ENCODE assay signal across 17 mouse cellular contexts in the genomic region with DNA sequence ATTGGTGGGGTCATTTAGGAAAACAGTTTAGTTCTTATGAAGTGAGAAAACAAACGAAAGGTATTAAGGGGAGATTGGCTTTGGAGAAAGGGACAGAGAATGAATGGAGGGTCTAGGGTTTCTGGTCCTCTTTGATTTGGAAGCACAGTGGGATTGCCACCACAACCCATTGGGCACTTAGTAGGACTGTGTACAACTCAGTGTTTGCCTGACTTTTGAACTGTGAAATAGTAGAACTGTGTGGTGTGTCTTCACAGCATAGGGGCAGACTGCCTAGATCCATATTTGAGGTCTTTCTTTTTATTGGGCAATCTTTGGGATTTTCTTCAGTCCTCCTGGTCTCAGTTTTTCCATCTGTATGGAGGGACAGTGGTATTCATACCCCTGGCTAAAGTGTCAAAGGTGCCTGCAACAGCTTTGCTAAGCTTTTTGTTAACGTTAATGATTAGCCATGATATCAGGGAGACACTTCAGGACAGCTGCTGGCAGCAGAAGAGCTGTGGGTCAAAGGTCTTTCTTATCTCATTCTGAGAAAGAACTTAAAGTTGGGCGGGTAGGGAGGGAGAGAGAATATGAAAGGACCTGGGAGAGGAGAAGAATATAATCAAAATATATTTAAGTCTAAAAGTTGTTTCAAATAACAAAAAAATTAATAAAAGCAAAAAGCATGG. TPM values are rescaled to one million over a fixed set of nuclear protein-coding genes. Genes with fewer than 3 reads are reported as not detected.
DNase-seq lines count a peak whose midpoint lies in the region; ATAC-seq and TF ChIP-seq lines count a peak whose summit lies in the region.
"Had no signal": no experiment of that assay in that cellular context is flagged by ENCODE, and none has a peak within 500 bp of the region (broad histone marks: within the 10 kb centered on the region; RNA-seq: fewer than 3 reads in every experiment).

No protein-coding gene starts in this region.

- no peaks in the 10 kb centered on the region for H3K36me3 ChIP-seq in kidney, embryonic 16.5 days (ENCODE audit: insufficient read depth, low read length)
- H3K36me3 ChIP-seq in embryonic facial prominence, embryonic 15.5 days: no peaks in the 10 kb centered on the region
- H3K36me3 ChIP-seq in intestine, postnatal 0 days (ENCODE audit: control insufficient read depth, insufficient read depth): no peaks in the 10 kb centered on the region
- H3K36me3 ChIP-seq in liver, embryonic 16.5 days (ENCODE audit: control insufficient read depth, insufficient read depth): no peaks in the 10 kb centered on the region
- H3K36me3 ChIP-seq: hindbrain, embryonic 12.5 days had no signal

- H3K4me3 ChIP-seq in kidney, embryonic 16.5 days (ENCODE audit: low read length): no peak overlapping the region
- H3K4me3 ChIP-seq in embryonic facial prominence, embryonic 15.5 days (replicated peaks): no peak overlapping the region
- H3K4me3 ChIP-seq in intestine, postnatal 0 days (ENCODE audit: low read depth, low read length): no peak overlapping the region
- no peak overlapping the region for H3K4me3 ChIP-seq in liver, embryonic 16.5 days (ENCODE audit: low read depth, low read length)
- H3K4me3 ChIP-seq in lung, adult 2 months (replicated peaks; ENCODE audit: extremely low read depth, low read depth, low read length): no peak overlapping the region
- H3K4me3 ChIP-seq: hindbrain, embryonic 12.5 days had no signal

- no peak for ATAC-seq in kidney, embryonic 16.5 days (ENCODE audit: low FRiP score, low TSS enrichment)
- no peak for ATAC-seq in embryonic facial prominence, embryonic 15.5 days (ENCODE audit: insufficient number of reproducible peaks, low FRiP score, low TSS enrichment, low read depth)
- peak; percentile 90 for ATAC-seq in intestine, postnatal 0 days
- peak; percentile 86 for ATAC-seq in liver, embryonic 16.5 days (ENCODE audit: low read depth)
- ATAC-seq in CD4-positive, CD25-positive, alpha-beta regulatory T cell, adult 4 months: no peak
- ATAC-seq: lung, postnatal 0 days had no signal

- H3K4me2 ChIP-seq in kidney, embryonic 16.5 days (replicated peaks; ENCODE audit: low read depth, low read length): no peak overlapping the region
- no peak overlapping the region for H3K4me2 ChIP-seq in embryonic facial prominence, embryonic 15.5 days (replicated peaks)
- H3K4me2 ChIP-seq in intestine, postnatal 0 days (replicated peaks; ENCODE audit: low read depth): no peak overlapping the region
- no peak overlapping the region for H3K4me2 ChIP-seq in liver, embryonic 16.5 days (ENCODE audit: low read depth, low read length)
- H3K4me2 ChIP-seq: hindbrain, embryonic 12.5 days had no signal

- TF ChIP-seq POLR2A in lung, adult 2 months (IDR thresholded peaks at IDR 0.05; ENCODE audit: borderline replicate concordance, extremely low read depth, low read depth, low read length): no peak

- H3K27ac ChIP-seq in kidney, embryonic 16.5 days (ENCODE audit: low read length): no peak overlapping the region
- peak overlapping the region; percentile 44; the same call in 1 of the 2 replicates for H3K27ac ChIP-seq in embryonic facial prominence, embryonic 15.5 days (replicated peaks)
- H3K27ac ChIP-seq in intestine, postnatal 0 days (ENCODE audit: low read depth, low read length): peak overlapping the region; percentile 35; the same call in 1 of the 2 replicates
- peak overlapping the region; percentile 44; the same call in 1 of the 2 replicates for H3K27ac ChIP-seq in liver, embryonic 16.5 days (ENCODE audit: low read length)
- H3K27ac ChIP-seq: hindbrain, embryonic 12.5 days had no signal

- no peaks in the 10 kb centered on the region for H3K27me3 ChIP-seq in kidney, embryonic 16.5 days (ENCODE audit: insufficient read depth, low read length)
- no peaks in the 10 kb centered on the region for H3K27me3 ChIP-seq in embryonic facial prominence, embryonic 15.5 days
- H3K27me3 ChIP-seq in intestine, postnatal 0 days (replicated peaks; ENCODE audit: control insufficient read depth, insufficient read depth, low read length): no peaks in the 10 kb centered on the region
- no peaks in the 10 kb centered on the region for H3K27me3 ChIP-seq in liver, embryonic 16.5 days (ENCODE audit: control insufficient read depth, insufficient read depth, low read depth, low read length)
- H3K27me3 ChIP-seq: hindbrain, embryonic 12.5 days had no signal

- WGBS in kidney, embryonic 16.5 days: 67% methylated on average over 3 of the region's 3 CpGs
- WGBS in embryonic facial prominence, embryonic 15.5 days: 69% methylated on average over 3 of the region's 3 CpGs
- WGBS in intestine, postnatal 0 days: 38% methylated on average over 3 of the region's 3 CpGs
- 36% methylated on average over 3 of the region's 3 CpGs for WGBS in liver, embryonic 16.5 days (ENCODE audit: insufficient replicate concordance)
- 39% methylated on average over 3 of the region's 3 CpGs for WGBS in lung, adult 2 months

- no peak overlapping the region for H3K9ac ChIP-seq in kidney, embryonic 16.5 days (replicated peaks; ENCODE audit: low read length)
- no peak overlapping the region for H3K9ac ChIP-seq in embryonic facial prominence, embryonic 15.5 days
- H3K9ac ChIP-seq in intestine, postnatal 0 days (ENCODE audit: low read depth, low read length): no peak overlapping the region
- no peak overlapping the region for H3K9ac ChIP-seq in liver, embryonic 16.5 days (ENCODE audit: low read depth, low read length)
- H3K9ac ChIP-seq: hindbrain, embryonic 12.5 days had no signal

- no peak for TF ChIP-seq CTCF in intestine, postnatal 0 days (IDR thresholded peaks at IDR 0.05; ENCODE audit: low read depth)
- TF ChIP-seq CTCF in lung, adult 2 months (IDR thresholded peaks at IDR 0.05; ENCODE audit: insufficient read depth, low read length): no peak

- H3K4me1 ChIP-seq in kidney, embryonic 16.5 days (ENCODE audit: insufficient read depth, low read length): peaks cover 4% of the 10 kb centered on the region; the same call in 1 of the 2 replicates
- peaks cover 19% of the 10 kb centered on the region for H3K4me1 ChIP-seq in embryonic facial prominence, embryonic 15.5 days
- H3K4me1 ChIP-seq in intestine, postnatal 0 days (replicated peaks; ENCODE audit: control insufficient read depth, insufficient read depth, low read length): no peaks in the 10 kb centered on the region; the same call in 1 of the 2 replicates
- peaks cover 5% of the 10 kb centered on the region for H3K4me1 ChIP-seq in liver, embryonic 16.5 days (ENCODE audit: control insufficient read depth, low read depth, low read length)
- H3K4me1 ChIP-seq in lung, adult 2 months (ENCODE audit: control insufficient read depth, insufficient read depth, low read length): peaks cover 6% of the 10 kb centered on the region

- no peaks in the 10 kb centered on the region for H3K9me3 ChIP-seq in kidney, embryonic 16.5 days (ENCODE audit: low read length)
- H3K9me3 ChIP-seq in embryonic facial prominence, embryonic 15.5 days (replicated peaks): no peaks in the 10 kb centered on the region
- H3K9me3 ChIP-seq in intestine, postnatal 0 days (ENCODE audit: control insufficient read depth): no peaks in the 10 kb centered on the region
- no peaks in the 10 kb centered on the region for H3K9me3 ChIP-seq in liver, embryonic 16.5 days (replicated peaks; ENCODE audit: control insufficient read depth, low read length)
- H3K9me3 ChIP-seq: hindbrain, embryonic 12.5 days had no signal

- peak; percentile 79 for DNase-seq in kidney, adult 9 months
- DNase-seq in lung, adult 2 months: no peak
- DNase-seq: adrenal gland, postnatal 36 days; cerebellum, adult 8-10 months; gastrocnemius, postnatal 14 days; heart, postnatal 10 days; layer of hippocampus, postnatal 36 days; thymus, adult 2 months had no signal

RNA-seq across cellular contexts. Expression of a gene that starts 12.5 kb away (rescaled TPM):
- 62.7 and 65.9 TPM in 2 replicates for polyA plus RNA-seq in kidney, embryonic 16.5 days (2015; fragmentation: Nextera tagmentation; extraction: Ambion mirVana)
- 50.2 and 63.4 TPM in 2 replicates for polyA plus RNA-seq in embryonic facial prominence, embryonic 15.5 days (2015; fragmentation: Nextera tagmentation; extraction: Ambion mirVana)
- polyA plus RNA-seq in intestine, postnatal 0 days (2015; fragmentation: Nextera tagmentation; extraction: Ambion mirVana): 7.3 and 8.2 TPM in 2 replicates
- polyA plus RNA-seq in liver, embryonic 16.5 days (2015; fragmentation: Nextera tagmentation; extraction: Ambion mirVana): 32.4 and 39.5 TPM in 2 replicates
- under 1 TPM; 0.22 to 0.72 TPM for polyA plus RNA-seq in CD4-positive, CD25-positive, alpha-beta regulatory T cell, adult 4 months (2017; shearing (Covaris generic))
- 173 and 219 TPM in 2 replicates for polyA plus RNA-seq in lung, adult 2 months (2012; rRNA removed)

RNA-seq across cellular contexts. Expression of a gene that starts 40.2 kb away (rescaled TPM):
- polyA plus RNA-seq in kidney, embryonic 16.5 days (2015; fragmentation: Nextera tagmentation; extraction: Ambion mirVana): 1.7 and 2.1 TPM in 2 replicates
- polyA plus RNA-seq in embryonic facial prominence, embryonic 15.5 days (2015; fragmentation: Nextera tagmentation; extraction: Ambion mirVana): 0.23 and 0.60 TPM in 2 replicates
- 12.2 and 13.7 TPM in 2 replicates for polyA plus RNA-seq in intestine, postnatal 0 days (2015; fragmentation: Nextera tagmentation; extraction: Ambion mirVana)
- 4.0 and 4.6 TPM in 2 replicates for polyA plus RNA-seq in liver, embryonic 16.5 days (2015; fragmentation: Nextera tagmentation; extraction: Ambion mirVana)
- polyA plus RNA-seq in CD4-positive, CD25-positive, alpha-beta regulatory T cell, adult 4 months (2017; shearing (Covaris generic)): not detected
- 1.7 and 2.4 TPM in 2 replicates for polyA plus RNA-seq in lung, adult 2 months (2012; rRNA removed)
- polyA plus RNA-seq: limb, embryonic 11.5 days had no signal

RNA-seq across cellular contexts. Expression of a gene that starts 44.6 kb away (rescaled TPM):
- 6.5 and 9.3 TPM in 2 replicates for polyA plus RNA-seq in kidney, embryonic 16.5 days (2015; fragmentation: Nextera tagmentation; extraction: Ambion mirVana)
- 5.5 and 7.2 TPM in 2 replicates for polyA plus RNA-seq in embryonic facial prominence, embryonic 15.5 days (2015; fragmentation: Nextera tagmentation; extraction: Ambion mirVana)
- 3.8 and 4.4 TPM in 2 replicates for polyA plus RNA-seq in intestine, postnatal 0 days (2015; fragmentation: Nextera tagmentation; extraction: Ambion mirVana)
- 0.21 and 0.32 TPM in 2 replicates for polyA plus RNA-seq in liver, embryonic 16.5 days (2015; fragmentation: Nextera tagmentation; extraction: Ambion mirVana)
- polyA plus RNA-seq in CD4-positive, CD25-positive, alpha-beta regulatory T cell, adult 4 months (2017; shearing (Covaris generic)): not detected
- polyA plus RNA-seq in lung, adult 2 months (2012; rRNA removed): 147 and 240 TPM in 2 replicates
- polyA plus RNA-seq: C2C12; hindbrain, embryonic 12.5 days had no signal

Comparison
In these comparisons a context has a peak if more than half of its experiments do, and no peak if none do; other contexts are left out.
1. ATAC-seq: peak in intestine, postnatal 0 days (single experiment) and liver, embryonic 16.5 days (single experiment); none in kidney, embryonic 16.5 days (single experiment), embryonic facial prominence, embryonic 15.5 days (single experiment) and CD4-positive, CD25-positive, alpha-beta regulatory T cell, adult 4 months (single experiment).
2. RNA of a gene that starts 44.6 kb away (polyA plus RNA-seq): 147 to 240 TPM in lung, adult 2 months; 6.5 to 9.3 TPM in kidney, embryonic 16.5 days, 5.5 to 7.2 TPM in embryonic facial prominence, embryonic 15.5 days, 3.8 to 4.4 TPM in intestine, postnatal 0 days, 0.21 to 0.32 TPM in liver, embryonic 16.5 days and not detected in CD4-positive, CD25-positive, alpha-beta regulatory T cell, adult 4 months; every median in the first group is over 10 times any median in the second.